In genomic region chr17:15431021-15431514, GRCm38 (mm10) we compare ENCODE assay signal across 8 mouse cellular contexts. TPM values are rescaled to one million over a fixed set of nuclear protein-coding genes. Genes with fewer than 3 reads are reported as not detected.
A peak's percentile ranks its signal among the peaks of the same experiment; 100 is the strongest.
DNase-seq lines count a peak whose midpoint lies in the region; ATAC-seq and TF ChIP-seq lines count a peak whose summit lies in the region.
"Had no signal": no experiment of that assay in that cellular context is flagged by ENCODE, and none has a peak within 500 bp of the region (broad histone marks: within the 10 kb centered on the region; RNA-seq: fewer than 3 reads in every experiment).

No protein-coding gene starts in this region.

- TF ChIP-seq POLR2A in brain, embryonic 14.5 days (IDR thresholded peaks at IDR 0.05; ENCODE audit: borderline replicate concordance, extremely low read depth, insufficient read depth, insufficient read length, poor library complexity, severe bottlenecking) = no peak

- H3K4me3 ChIP-seq in megakaryocyte, embryonic 14.5 days (replicated peaks) = peak overlapping the region; percentile 55

- ATAC-seq in common myeloid progenitor, adult 5-6 weeks (replicated peaks; ENCODE audit: low read depth, poor library complexity, severe bottlenecking) = peak; percentile 87
- no peak for ATAC-seq in monocyte, adult 5-6 weeks (replicated peaks; ENCODE audit: insufficient number of reproducible peaks, low FRiP score, low TSS enrichment, poor library complexity, severe bottlenecking)

- H3K27me3 ChIP-seq in megakaryocyte, embryonic 14.5 days (replicated peaks) = no peaks in the 10 kb centered on the region

- no peaks in the 10 kb centered on the region for H3K9me3 ChIP-seq in megakaryocyte, embryonic 14.5 days

- no peak for TF ChIP-seq CTCF in brain, embryonic 14.5 days (IDR thresholded peaks at IDR 0.05; ENCODE audit: borderline replicate concordance, extremely low read depth, insufficient read depth, insufficient read length)

- peak; percentile 33 for DNase-seq in left cerebral cortex, postnatal 4 days
- DNase-seq in left cerebral cortex, adult 9 months (ENCODE audit: low spot score in 2 of 2) = no peak
- peak; percentile 66 for DNase-seq in brain, embryonic 14.5 days (ENCODE audit: low read depth)
- DNase-seq in spleen, postnatal 4 days (ENCODE audit: low spot score in 2 of 2) = no peak
- DNase-seq: lung, postnatal 10 days had no signal

- H3K36me3 ChIP-seq in megakaryocyte, embryonic 14.5 days (replicated peaks; ENCODE audit: low read length) = peaks cover 40% of the 10 kb centered on the region

- peaks cover 73% of the 10 kb centered on the region for H3K4me1 ChIP-seq in megakaryocyte, embryonic 14.5 days

- intact Hi-C loops in left cerebral cortex, postnatal 4 days (cut with DNase I) = no loop called here

RNA-seq across cellular contexts. Expression of gene Fam120b, which starts 35.1 kb away (rescaled TPM):
- 10 to 100 TPM; 39.8 to 40.4 TPM for total RNA-seq in left cerebral cortex, postnatal 4 days (2021)
- 23.8 and 29.5 TPM in 2 replicates for polyA plus RNA-seq in brain, embryonic 14.5 days (2012; rRNA removed)
- total RNA-seq in common myeloid progenitor, adult 5-6 weeks (2017) = 12.7 and 14.7 TPM in 2 replicates
- 1.4 and 1.5 TPM in 2 replicates for polyA plus RNA-seq in megakaryocyte, embryonic 14.5 days (2012; ENCODE audit: insufficient read depth, low replicate concordance)
- 25.5 to 42.6 TPM (median 29.4 TPM) in 3 replicates for total RNA-seq in monocyte, adult 5-6 weeks (2017)

RNA-seq across cellular contexts. Expression of gene Dll1, which starts 54.4 kb away (rescaled TPM):
- total RNA-seq in left cerebral cortex, postnatal 4 days (2021) = 10 to 100 TPM; 18.9 to 20.8 TPM
- polyA plus RNA-seq in brain, embryonic 14.5 days (2012; rRNA removed) = 48.4 and 74.1 TPM in 2 replicates
- 0.23 TPM in 1 of 2 replicates, not detected in the other for total RNA-seq in common myeloid progenitor, adult 5-6 weeks (2017)
- polyA plus RNA-seq in megakaryocyte, embryonic 14.5 days (2012; ENCODE audit: insufficient read depth, low replicate concordance) = 0.22 TPM in 1 of 2 replicates, not detected in the other
- 0.19 to 1.4 TPM in 2 of 3 replicates, not detected in the other for total RNA-seq in monocyte, adult 5-6 weeks (2017)

Comparison
In these comparisons a context has a peak if more than half of its experiments do, and no peak if none do; other contexts are left out.
1. DNase-seq: peak in left cerebral cortex, postnatal 4 days (single experiment) and brain, embryonic 14.5 days (single experiment); none in left cerebral cortex, adult 9 months (0 of 2) and spleen, postnatal 4 days (0 of 2).